Mouse (Mus musculus): Measurements from ENCODE around the gene Gtf2i.

DNA sequence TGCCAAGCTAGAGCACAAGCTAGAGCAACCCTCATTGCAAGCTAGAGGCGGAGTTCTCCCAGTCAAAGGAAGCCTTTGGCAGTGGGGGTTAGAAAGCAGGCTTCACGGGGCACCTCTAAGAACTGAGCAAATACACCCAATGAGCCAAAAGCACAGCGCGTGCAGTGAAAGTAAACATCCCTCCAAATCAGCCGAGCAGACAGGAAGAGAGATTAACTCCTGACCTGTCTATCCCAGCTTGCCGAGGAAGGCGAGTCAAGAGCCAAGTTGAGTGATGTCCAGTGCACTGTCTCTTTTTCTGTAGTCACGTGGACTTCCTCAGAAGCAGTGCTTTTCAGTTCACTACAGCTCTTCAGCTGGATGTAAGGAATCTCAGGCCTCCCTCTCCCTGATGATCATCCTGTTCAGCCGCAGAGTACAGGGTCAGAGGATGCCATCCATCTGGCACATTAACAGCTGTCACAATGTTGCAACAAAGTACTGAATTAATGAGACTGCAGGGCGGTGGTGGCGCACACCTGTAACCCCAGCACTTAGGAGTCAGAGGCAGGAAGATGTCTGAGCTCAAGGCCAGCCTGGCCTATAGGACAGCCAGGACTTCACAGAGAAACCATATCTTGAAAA lies 104.5 kb downstream of the Gtf2i start:
- TF ChIP-seq CTCF (IDR thresholded peaks at IDR 0.05; ENCODE audit: low read depth, low read length): no peak
- no peak for TF ChIP-seq POLR2AphosphoS5 (IDR thresholded peaks at IDR 0.05; ENCODE audit: insufficient replicate concordance, low read depth, low read length)
- TF ChIP-seq GATA1 (IDR thresholded peaks at IDR 0.05; ENCODE audit: borderline replicate concordance, low read length): no peak
- no peak for TF ChIP-seq TAL1 (conservative IDR thresholded peaks at IDR 0.05; ENCODE audit: low read depth, low read length)
